Mouse (Mus musculus) adrenal gland, postnatal 14 days (tissue): ENCODE measurements around the gene Gemin7. TPM values are rescaled to one million over a fixed set of nuclear protein-coding genes. Genes with fewer than 3 reads are reported as not detected.

ENCODE experiments used
- DNase-seq: peaks from one replicate; pipeline ENCODE4 v3.0.0; 2021; ENCODE audit warnings: mixed read lengths
- total RNA-seq: library from RNA; stranded (reverse); gene quantifications from 2 replicates; pipeline ENCODE4 v1.2.3, GENCODE M21; 2021

Gemin7 gene
- total RNA-seq, 1 experiment from 2014 or later = 65.4 TPM

DNA sequence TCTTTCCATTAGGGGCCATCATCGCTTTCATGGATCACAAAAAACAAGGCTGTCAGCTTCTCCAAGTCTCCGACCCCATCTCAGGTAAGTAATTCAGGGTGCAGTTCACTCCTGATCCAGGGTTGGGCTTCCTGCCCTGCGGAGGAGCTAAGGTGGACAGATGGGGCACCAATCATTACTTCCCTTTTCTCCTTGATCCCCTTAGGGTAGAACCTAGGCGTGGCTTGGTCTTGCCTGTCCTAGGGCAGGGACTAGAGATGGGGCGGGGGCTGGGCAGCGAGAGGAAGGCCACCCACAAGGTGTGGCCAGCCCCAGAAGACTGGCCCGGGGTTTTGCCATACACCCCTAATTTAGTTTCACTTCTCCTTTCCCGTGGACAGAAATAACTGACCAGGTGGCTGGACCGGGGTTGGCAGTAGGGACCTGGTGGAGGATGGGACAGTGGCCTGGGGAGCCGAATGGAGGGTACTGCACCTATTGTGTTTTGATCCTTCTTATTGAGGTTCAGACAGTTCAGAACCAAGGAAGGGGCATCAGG, 551 bp upstream of the Gemin7 start:
- peak; percentile 38 for DNase-seq

DNA sequence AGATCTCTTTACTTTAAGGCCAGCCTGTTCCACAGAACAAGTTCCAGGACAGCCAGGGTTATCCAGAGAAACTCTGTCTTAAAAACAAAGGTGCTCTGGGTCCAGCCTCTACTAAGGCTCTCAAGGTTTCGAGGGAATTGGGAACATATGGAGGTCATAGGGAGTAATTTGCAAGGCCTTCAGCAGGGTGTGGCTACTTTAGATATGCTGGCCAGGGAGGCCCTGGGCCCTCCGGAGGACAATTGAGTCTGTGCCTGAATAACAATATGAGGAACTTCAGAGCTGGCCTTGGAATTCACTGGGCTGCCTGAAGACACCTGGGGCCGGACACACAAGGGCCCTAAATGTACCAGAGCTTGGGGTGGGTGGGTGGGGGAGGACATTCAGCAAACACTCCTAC, 1.8 kb downstream of the Gemin7 start:
- DNase-seq = no peak

DNA sequence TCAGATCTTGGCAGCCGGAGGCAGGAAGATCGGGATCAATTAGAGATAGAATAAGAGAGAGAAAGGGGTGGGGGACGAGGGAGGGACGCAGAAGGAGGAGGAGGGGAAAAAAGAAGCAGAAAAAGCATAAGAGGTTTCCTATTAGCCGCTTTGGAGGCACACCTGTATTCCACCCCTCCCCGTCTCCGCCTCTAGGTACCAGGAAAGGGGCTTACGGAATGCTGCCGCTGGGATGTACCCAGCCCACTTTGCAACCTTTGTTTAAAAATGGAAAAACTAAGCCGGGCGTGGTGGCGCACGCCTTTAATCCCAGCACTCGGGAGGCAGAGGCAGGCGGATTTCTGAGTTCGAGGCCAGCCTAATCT, 3.6 kb downstream of the Gemin7 start:
- DNase-seq = no peak

DNA sequence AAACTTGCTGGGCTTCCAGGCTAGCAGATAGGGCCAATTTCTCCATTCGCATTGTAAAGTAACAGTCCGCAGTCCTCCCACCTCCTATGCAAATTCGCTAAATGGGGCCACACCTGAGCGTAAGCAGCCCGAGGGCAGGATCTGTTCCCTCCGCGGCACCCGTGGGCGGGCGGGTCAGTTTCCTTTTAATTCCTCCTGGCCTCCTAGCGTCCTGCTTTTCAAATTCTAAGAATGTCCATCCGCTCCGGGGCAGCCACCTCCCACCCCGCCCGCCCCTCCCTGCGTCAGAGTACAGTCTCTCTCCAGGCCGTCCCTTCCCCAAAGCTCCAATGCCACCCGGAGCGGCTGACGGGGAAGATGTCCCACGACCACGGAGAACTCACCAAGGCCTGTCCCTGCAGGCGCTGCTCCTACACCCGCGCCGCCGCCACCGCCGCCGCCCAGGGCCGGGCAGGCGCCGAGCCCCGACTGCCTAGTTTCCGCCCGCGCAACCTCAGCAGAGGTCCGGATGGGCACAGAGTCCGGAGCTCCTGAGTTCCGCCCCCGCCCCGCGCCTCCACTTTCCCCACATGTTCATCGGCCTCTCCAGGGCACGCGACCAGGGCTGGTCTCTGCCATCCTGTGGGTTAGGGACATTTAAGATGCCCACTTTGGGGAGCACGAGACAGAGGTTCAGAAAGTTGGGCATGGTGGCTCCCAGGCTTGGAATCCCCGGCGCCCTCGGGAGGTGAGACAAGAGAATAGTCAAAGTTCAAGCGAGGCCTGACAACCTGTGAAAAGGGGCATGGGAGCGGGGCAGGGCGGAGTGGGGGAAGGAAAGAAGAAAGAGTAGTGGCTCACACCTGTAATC, 4.2 kb downstream of the Gemin7 start:
- peak; percentile 90 for DNase-seq

DNA sequence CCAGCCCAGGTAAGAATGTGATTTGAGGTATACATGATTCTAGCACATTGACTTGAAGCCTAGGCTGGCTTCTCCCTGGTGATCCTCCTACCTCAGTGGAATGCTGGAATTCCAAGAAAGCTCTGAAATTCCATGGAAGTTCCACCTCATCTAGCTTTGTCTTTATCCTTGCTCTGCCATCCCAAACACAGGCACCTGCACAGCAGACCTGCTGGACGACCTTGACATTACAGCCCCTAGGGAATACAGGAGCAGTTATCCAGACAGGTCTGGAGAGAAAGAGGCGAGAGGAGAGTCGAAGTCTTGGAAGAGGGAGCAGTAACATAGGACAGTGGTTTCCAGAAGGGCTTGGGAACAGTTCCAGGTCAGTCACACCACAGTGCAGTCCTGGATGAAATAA, 7.7 kb downstream of the Gemin7 start:
- no peak for DNase-seq

DNA sequence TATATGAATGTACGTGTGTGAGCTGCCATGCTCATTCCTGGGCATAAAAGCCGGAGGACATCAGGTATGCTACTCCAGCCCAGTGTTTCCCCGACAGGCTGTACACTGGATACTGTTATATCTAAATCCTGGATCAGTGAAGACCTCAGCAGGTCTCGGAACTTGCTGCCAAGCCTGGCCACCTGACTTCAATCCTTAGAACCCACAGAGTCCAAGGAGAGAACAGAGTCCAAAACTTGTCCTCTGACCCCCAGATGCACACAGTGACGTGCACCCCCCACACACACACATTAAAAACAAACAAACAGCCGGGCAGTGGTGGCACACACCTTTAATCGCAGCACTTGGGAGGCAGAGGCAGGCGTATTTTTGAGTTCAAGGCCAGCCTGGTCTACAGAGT, 10.0 kb downstream of the Gemin7 start:
- DNase-seq = no peak

DNA sequence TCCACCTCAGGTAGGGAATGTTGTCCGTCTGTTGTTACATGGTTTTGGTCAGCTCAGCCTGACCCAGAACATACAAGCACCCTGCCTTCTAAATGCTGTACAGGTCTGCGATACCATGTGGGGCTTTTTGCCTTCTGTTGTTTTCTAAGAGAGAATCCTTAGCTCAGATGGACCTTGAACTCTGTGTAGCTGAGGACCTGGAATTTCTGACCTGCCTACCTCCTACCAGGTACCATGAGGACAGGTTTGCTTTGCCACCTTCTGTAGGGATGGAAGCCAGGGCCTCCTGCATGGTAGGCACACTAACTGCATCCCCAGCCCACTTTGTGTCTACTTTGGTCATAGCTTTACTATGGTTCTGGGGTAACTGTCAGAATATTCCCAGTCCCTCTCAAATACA, 11.6 kb downstream of the Gemin7 start:
- no peak for DNase-seq

DNA sequence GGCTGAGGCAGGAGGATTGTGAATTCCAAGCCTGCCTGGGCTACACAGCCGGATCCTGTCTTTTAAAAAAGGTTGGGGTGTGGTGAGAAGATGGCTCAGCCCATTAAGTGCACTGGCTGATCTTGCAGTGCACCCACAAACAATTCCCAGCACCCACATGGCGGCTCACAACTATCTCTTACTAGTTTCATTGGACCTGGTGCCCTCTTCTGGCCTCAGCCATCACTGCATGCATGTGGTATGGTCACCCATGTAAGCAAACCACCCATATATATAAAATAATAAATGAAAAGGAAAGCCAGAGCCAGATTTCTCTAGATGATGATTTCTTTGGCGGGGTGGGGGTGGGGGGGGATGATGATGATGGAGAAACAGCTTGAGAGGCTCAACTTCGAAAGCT, 12.9 kb downstream of the Gemin7 start:
- DNase-seq = peak; percentile 36

DNA sequence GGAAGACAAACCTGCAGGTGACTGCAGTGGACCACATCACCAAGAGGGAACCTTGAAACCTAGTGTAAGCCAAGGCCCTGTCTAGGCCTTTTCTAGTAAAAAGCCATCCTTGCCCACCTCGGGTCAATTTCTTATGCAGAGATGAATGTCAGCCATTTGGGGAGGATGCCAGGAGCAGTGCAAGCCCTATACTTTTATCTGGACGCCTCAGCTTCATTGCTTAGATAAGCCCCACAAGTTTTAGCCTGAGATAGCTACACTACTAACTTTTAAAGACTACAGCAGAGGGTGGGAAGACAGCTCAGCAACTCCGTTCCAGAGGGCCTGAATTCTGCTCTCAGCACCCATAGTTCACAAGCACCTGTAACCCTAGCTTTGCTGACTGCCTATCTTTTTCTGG, 13.5 kb downstream of the Gemin7 start:
- no peak for DNase-seq

DNA sequence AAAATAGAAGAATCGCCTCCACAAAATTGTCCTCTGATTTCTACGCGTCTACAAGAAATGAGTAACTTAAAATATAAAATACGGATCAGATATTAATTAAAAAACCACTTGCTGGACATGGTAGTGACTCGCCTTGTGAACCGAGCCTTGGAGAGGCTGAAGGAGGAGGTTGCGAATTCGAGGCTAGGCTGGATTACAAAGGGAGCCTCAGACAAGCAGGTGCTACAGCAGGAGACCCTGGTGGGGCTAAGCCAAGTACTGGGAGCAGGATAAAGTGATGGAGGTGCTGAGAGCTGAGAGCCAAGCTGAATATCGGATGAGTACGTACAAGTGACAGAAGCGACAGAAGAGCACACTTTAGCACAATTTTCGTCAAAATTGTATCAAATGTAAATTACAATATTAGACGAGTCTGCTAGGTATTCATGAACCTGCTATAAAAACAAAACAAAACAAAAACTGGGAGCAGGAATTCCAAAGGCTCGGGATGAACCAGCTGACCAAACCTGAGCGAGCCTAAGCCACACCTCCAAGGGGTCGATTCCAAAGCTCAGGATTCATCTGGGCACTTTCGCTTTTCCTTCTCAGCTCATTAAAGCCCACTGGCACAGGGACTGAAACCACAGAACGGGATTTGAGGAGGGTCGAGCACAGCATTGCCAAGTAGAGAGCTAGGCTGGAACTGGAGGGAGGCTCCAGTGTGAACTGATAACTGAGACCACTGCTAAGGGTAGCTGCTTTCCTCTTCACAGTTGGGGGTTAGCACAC, 14.6 kb downstream of the Gemin7 start, which contains the start of gene Ppp1r37:
TSS of gene Ppp1r37 (minus strand) at position 434 of the 768 bp plus-strand sequence.
- DNase-seq = peak; percentile 58

DNA sequence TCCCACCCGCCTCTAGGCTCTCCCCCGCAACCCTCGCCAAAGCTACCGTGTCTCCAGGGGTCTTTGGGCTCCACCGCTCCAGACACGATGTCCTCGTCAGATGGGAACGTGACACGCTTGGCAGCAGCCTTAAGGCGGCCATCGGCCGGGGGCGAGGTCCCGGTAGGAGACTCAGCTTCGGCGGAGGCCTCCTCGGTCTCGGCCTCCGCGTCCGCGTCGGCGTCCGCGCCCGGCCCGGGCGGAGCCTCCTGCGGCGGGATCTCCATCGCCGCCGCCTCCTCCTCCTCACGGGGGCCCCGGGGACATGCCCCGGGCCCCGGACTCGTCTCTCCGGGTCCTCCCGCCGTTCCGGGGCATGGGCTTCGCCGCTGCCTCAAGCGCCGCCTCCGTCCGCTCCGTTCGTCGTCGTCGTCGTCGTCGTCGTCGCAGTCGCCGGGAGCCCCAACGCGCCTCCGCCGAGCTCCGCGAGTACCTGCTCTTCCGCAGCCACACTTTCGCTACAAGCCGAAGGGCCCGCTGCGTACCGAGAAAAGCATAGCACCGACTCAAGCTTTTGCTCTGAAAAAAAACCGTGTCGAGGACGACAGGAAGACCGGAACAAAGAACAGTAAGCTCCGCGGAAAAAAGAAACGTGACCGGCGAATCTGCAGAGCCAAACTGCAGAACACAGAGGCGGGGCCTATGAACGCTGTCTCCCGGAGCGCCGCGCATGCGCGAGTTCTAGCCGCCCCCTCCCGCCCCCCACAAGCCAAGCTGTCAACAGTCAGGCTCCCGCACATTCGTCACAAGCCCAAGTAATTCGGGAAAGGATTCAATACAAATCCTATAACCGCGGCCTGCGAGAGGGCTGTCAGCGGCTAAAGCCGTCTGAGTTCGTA, 15.4 kb downstream of the Gemin7 start:
- DNase-seq = peak; percentile 97

DNA sequence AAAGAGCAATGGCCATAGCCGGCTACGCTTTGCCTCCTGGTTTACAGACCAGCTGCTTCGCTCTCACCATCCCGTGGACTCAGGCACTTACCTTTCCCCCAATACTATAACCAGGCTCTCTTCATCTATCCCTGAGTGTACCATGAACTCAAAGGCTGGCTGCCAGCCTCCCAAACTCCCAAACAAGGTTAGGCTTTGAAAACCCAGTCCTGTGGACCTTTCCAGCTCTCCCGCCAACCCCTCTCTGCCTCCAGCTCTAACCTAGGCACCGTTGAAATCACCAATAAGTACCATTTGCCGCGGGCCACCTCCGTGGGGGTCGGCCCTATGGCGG, 16.0 kb downstream of the Gemin7 start:
- DNase-seq = no peak

DNA sequence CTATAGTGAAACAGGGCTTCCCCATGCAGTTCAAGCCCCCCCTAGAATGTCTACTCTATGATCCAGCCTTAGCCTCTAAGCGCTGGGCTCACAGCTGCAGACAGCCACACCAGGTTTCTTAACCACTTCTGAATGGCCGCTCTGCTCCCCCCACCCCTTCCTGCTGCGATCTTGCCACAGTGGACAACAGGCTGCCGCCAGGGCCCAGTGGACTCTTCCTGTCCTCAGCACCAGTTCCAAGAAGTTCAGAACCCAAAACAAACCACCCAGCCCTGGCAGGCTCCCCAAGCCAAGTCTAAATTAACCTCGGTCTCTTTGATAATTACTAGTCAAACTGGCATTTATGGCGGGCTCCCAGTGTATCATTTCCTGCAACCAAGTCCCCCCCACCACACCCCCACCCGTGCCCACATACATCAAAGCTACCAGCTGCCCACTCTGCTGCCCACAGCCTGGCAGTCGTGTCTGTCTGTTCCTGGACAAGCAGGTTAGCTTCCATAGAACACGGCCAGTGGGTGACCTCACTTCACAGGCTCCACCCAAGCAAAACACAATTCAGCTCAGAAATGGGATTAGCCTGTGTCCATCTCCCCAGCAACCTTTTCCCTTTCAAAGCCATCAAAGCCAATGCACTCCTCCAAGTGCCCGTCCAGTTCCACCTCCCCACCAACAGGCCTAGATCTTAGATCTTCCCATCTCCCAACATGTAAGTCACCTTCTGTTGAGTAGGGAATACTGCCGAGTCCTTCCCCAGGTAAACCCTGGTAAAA, 16.7 kb downstream of the Gemin7 start:
- peak; percentile 51 for DNase-seq

DNA sequence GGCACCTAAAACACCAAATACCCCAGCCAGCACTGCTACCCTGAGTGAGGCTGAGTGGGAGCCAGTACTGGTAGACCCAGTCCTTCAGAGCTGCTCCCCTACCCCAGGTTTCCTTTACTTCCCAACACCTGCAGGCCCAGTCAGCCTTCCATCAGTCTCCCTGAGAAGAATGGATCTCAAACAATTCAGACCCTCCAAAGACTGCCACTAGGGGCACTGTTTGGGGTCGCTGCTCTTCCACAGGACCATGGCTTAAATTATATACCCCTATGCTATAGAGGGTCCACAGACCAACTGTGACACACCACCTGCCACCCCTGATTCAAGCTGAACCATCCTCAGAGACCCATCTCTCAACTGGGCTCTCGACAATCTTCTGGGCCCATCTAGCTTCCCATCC, 18.4 kb downstream of the Gemin7 start:
- no peak for DNase-seq

DNA sequence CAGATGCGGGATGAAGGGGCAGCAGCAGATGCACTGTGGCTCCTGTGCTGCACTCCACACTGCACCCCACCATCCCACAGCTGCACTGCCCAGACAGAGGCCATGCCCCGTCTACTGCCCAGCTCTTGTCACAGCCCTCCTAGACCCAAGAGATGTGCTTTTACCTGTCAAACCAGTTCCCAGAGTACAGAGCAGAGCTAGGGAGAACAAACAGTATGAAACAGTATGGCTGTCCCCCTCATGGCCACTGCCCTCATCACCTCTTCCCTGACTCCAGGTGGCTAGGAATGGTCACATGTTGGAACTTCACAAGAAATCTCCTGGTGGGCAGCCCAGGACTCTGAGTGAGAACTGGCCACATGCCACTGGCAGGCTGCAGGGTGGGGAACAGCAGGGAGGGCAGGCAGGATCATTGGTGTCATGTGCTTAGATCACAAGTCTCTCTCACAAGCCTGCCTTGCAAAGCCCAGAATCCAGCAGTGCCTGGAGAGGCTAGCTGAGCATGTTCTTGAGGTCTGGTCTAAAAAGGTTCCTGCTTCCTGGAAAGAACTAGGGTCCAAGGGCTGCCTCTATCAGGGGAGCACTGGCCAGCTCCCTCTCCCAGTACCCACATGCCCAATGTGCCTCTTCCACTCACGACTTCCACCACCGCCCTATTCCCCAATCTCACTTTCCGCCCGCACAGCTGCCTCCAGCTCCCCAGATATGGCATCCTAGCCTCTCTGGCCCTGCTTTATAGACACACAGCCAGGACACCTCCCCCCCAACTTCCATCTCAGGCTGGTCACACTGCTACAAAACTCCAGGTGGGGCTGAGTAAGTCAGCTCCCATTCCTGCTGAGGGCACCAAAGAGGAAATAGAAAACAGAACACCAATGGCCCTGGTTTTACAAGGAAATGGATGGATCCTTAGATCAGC, 19.2 kb downstream of the Gemin7 start:
- no peak for DNase-seq

DNA sequence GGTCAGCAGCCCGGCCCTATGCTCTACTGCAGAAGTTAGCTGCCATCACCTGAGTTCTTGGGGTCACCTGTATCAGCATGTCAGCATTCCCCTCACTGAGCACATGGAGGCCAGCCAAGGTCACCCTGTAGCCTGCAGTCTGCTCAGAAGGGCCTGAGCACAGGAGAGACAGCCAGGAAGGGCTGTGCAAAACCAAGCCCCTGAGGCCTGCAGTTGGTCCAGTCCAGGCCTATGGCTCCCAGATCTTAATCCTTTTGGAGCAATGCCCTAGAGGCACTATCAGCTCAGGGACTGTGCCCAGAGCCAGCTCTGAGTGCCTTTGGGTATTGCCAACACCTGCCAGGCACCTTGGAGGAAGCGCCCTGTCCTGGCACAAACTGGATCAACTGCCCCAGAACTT, 20.3 kb downstream of the Gemin7 start:
- DNase-seq = no peak

DNA sequence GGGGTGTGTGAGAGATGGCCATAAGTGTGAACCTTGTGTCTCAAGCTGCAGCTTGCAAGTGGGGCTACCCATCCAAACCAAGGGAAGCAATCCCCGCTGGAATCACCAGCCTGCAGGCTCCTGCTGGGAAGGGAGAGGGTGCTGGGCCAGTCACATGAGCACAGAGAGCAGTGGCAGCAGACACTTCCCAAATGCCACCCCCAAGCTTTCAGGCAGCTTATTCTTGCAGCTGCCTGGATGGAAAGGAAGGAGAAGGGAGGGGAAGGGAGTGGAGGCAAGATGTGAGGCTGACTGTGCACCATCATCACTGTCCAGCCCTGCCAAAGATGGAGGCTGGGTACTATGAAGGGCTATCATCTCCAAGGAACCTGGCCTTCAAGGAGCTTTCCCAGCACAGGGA, 23.2 kb downstream of the Gemin7 start:
- DNase-seq = no peak

DNA sequence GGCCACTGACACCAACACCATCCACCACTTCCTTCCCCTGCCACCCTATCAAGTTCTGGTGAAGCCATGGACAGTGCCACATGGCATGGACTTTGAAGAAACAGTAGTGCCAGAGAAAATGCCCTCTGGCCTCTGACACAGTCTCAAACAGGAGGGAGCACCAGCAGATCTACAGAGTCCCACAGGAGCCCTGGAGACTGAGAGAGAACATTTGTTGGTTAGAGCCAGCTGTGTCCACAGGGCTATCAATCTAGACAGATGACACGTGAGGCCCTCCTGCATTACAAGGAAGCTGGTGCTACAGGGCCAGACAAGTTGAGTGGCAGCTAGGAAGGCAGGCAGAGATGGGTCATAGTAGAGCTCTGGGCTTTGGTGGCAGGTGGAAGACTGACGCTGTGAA, 25.0 kb downstream of the Gemin7 start:
- DNase-seq = peak; percentile 48

DNA sequence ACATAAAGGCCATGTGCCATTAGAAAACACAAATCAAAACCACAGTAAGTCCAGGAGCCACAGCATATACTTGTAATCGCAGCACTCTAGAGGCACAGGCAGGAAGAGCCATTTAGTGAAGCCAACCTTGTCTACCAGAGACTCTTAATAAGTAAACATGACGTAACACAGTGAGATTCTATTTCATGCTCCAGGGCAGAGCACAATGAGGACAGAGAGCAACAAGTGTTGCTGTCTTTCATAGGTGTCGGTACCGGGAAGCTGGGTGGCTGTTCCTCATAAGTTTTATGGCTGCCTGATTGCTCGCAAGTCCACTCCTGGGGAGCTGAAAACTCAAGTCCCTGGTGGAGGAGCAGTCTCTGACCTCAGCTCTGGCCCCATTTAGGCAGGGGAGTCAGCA, 25.8 kb downstream of the Gemin7 start:
- DNase-seq = no peak

DNA sequence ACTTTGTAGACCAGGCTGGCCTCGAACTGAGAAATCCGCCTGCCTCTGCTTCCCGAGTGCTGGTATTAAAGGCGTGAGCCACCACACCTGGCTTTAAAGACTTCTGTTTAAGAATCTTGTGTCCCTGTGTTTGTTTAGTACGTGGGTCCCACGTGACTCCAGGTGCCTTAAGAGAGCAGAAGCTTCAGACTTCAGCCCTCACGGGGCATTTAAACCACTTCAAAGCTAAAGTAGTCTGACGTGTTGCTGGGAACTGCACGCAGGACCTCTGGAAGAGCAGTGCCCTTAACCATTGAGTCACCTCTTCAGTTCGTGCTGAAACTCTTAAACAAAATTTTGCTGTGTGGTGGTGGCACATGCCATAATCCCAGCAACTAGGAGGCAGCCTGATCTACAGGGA, 28.0 kb downstream of the Gemin7 start:
- no peak for DNase-seq
